Mouse (Mus musculus) spleen, adult 18-20 months (tissue): ENCODE measurements around the gene Riox1.
"Not testable (repeated sequence)": the region's sequence is repeated elsewhere in the genome, so short reads cannot be mapped to it uniquely, and the experiment has no call there.

Source experiments
- DNase-seq, 2 experiments: peaks; one replicate each; pipeline ENCODE4 v3.0.0; 2022; ENCODE audit warnings: mixed read lengths in 2 of 2

Riox1 gene

GRCm38 (mm10) chr12:83950493-83950839 lies at the start of gene Riox1:
Gene Riox1 (plus strand): TSS chr12:83950608.
- peak; percentile 65 to 71 for DNase-seq

- no peak for DNase-seq
Observed at GRCm38 (mm10) chr12:83910451-83910850, 40.0 kb upstream of the Riox1 start.

GRCm38 (mm10) chr12:83914202-83914740 lies 36.1 kb upstream of the Riox1 start:
- no peak for DNase-seq

GRCm38 (mm10) chr12:83914797-83915196 lies 35.6 kb upstream of the Riox1 start:
- no peak for DNase-seq

- no peak for DNase-seq
Observed at GRCm38 (mm10) chr12:83916884-83917283, 33.5 kb upstream of the Riox1 start.

GRCm38 (mm10) chr12:83920721-83921441 lies 29.5 kb upstream of the Riox1 start:
- DNase-seq, result peak; percentile 28

- peak; percentile 94 to 98 for DNase-seq
Observed at GRCm38 (mm10) chr12:83921535-83922381, 28.6 kb upstream of the Riox1 start, which contains the start of gene Numb. Gene Numb (minus strand): TSS chr12:83921934.

- no peak for DNase-seq
Observed at GRCm38 (mm10) chr12:83922724-83923485, 27.5 kb upstream of the Riox1 start.

- no peak for DNase-seq
Observed at GRCm38 (mm10) chr12:83923486-83923859, 26.9 kb upstream of the Riox1 start.

GRCm38 (mm10) chr12:83924332-83924731 lies 26.1 kb upstream of the Riox1 start:
- no peak for DNase-seq

- DNase-seq, result no peak
Observed at GRCm38 (mm10) chr12:83925160-83925703, 25.2 kb upstream of the Riox1 start.

- DNase-seq, result no peak
Observed at GRCm38 (mm10) chr12:83926061-83926460, 24.3 kb upstream of the Riox1 start.

- no peak for DNase-seq
Observed at GRCm38 (mm10) chr12:83927747-83928146, 22.7 kb upstream of the Riox1 start.

GRCm38 (mm10) chr12:83929186-83929804 lies 21.1 kb upstream of the Riox1 start:
- no peak for DNase-seq

- DNase-seq, result no peak
Observed at GRCm38 (mm10) chr12:83937600-83937999, 12.8 kb upstream of the Riox1 start.

GRCm38 (mm10) chr12:83938592-83938991 lies 11.8 kb upstream of the Riox1 start:
- not testable (repeated sequence) for DNase-seq

- DNase-seq, result no peak
Observed at GRCm38 (mm10) chr12:83939332-83939731, 11.1 kb upstream of the Riox1 start.

GRCm38 (mm10) chr12:83940031-83940430 lies 10.4 kb upstream of the Riox1 start:
- no peak for DNase-seq

- no peak for DNase-seq
Observed at GRCm38 (mm10) chr12:83941938-83942337, 8.5 kb upstream of the Riox1 start.

- no peak for DNase-seq
Observed at GRCm38 (mm10) chr12:83947260-83947811, 3.1 kb upstream of the Riox1 start.

GRCm38 (mm10) chr12:83949043-83949442 lies 1.4 kb upstream of the Riox1 start:
- no peak for DNase-seq
